Mouse (Mus musculus) forebrain, embryonic 16.5 days (tissue): ENCODE data around the gene Atf6b. TPM values are rescaled to one million over a fixed set of nuclear protein-coding genes. Genes with fewer than 3 reads are reported as not detected.

Experiments
- ATAC-seq: fragments of 200-750 bp; cut with Nextera tagmentation; 2 replicates; pipeline ENCODE4 v1.8.0; 2017; ENCODE audit warnings: mild to moderate bottlenecking, moderate library complexity
- H3K27ac ChIP-seq: fragments of 300-500 bp; sonication (generic); 2 replicates; pipeline ENCODE4 v1.5.1; 2014; ENCODE audit warnings: low read length, control low read depth
- H3K27me3 ChIP-seq: fragments of 300-500 bp; sonication (generic); replicated peaks from 2 replicates; pipeline ENCODE4 v1.6.1; 2014; ENCODE audit warnings: low read length; ENCODE audit not compliant: control insufficient read depth, insufficient read depth
- H3K36me3 ChIP-seq: fragments of 300-500 bp; sonication (generic); 2 replicates; pipeline ENCODE4 v1.6.1; 2014; ENCODE audit not compliant: control insufficient read depth, insufficient read depth
- H3K4me1 ChIP-seq: fragments of 300-500 bp; sonication (generic); replicated peaks from 2 replicates; pipeline ENCODE4 v1.6.1; 2014; ENCODE audit warnings: low read length; ENCODE audit not compliant: control insufficient read depth, insufficient read depth
- H3K4me2 ChIP-seq: fragments of 300-500 bp; sonication (generic); 2 replicates; pipeline ENCODE4 v1.6.1; 2014; ENCODE audit warnings: mild to moderate bottlenecking, low read length, control low read depth
- H3K4me3 ChIP-seq: fragments of 300-500 bp; sonication (generic); replicated peaks from 2 replicates; pipeline ENCODE4 v1.5.1; 2014; ENCODE audit warnings: mild to moderate bottlenecking, low read length, control low read depth
- H3K9ac ChIP-seq: fragments of 300-500 bp; sonication (generic); replicated peaks from 2 replicates; pipeline ENCODE4 v1.6.1; 2014; ENCODE audit warnings: low read depth, low read length, control low read depth
- H3K9me3 ChIP-seq: fragments of 300-500 bp; sonication (generic); 2 replicates; pipeline ENCODE4 v1.6.1; 2016; ENCODE audit warnings: low read length; ENCODE audit not compliant: control insufficient read depth
- WGBS: fragments of 180-500 bp; shearing (Covaris S2); extraction: QIAGEN DNeasy Blood & Tissue Kit; methylation state at CpG from one replicate; pipeline ENCODE4 v1.1.7; 2014; 5-methylcytosine and 5-hydroxymethylcytosine counted together
- polyA plus RNA-seq: library from polyadenylated mRNA; unstranded; fragments of >200 nt; fragmentation: Nextera tagmentation; extraction: Ambion mirVana; gene quantifications from 2 replicates; pipeline ENCODE4 v1.2.1, GENCODE M21; 2015

Gene Atf6b
- polyA plus RNA-seq, 1 experiment from 2014 or later: 119 TPM

DNA sequence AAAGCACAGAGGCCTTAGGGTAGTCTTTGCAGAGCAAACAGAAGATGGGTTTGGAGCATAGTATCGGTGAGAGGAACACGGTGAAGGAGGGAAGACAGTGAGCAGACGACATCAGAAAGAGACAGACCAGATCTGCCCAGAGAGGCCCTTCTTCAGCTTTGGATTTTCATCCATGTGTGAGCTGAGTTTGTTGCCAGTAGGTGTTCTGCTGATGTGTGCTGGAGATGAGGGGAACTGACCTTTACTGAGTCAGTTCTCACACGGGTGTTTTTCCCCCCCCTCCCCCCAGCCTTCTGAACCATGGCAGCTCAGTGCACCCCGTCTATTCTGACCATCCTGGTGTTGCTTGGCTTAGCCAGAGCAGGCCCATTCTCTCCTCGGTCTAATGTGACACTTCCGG, 23.3 kb downstream of the Atf6b start, which contains the start of gene Tnxb:
TSS of gene Tnxb (plus strand) at position 301 of the 400 bp plus-strand sequence.
- H3K4me3 ChIP-seq: peak within 1 kb of the TSS; percentile 41
- WGBS: 61% methylated on average over 7 of the region's 7 CpGs
- H3K9ac ChIP-seq: peak within 1 kb of the TSS; percentile 25; the same call in 1 of the 2 replicates
- H3K4me1 ChIP-seq: peaks cover 11% of the 10 kb centered on the region
- H3K36me3 ChIP-seq: no peaks in the 10 kb centered on the region
- peak within 1 kb of the TSS; percentile 63 for H3K4me2 ChIP-seq
- H3K27ac ChIP-seq: no peak within 1 kb of the TSS
- peaks cover 40% of the 10 kb centered on the region for H3K27me3 ChIP-seq
- ATAC-seq: no peak
- H3K9me3 ChIP-seq: no peaks in the 10 kb centered on the region

DNA sequence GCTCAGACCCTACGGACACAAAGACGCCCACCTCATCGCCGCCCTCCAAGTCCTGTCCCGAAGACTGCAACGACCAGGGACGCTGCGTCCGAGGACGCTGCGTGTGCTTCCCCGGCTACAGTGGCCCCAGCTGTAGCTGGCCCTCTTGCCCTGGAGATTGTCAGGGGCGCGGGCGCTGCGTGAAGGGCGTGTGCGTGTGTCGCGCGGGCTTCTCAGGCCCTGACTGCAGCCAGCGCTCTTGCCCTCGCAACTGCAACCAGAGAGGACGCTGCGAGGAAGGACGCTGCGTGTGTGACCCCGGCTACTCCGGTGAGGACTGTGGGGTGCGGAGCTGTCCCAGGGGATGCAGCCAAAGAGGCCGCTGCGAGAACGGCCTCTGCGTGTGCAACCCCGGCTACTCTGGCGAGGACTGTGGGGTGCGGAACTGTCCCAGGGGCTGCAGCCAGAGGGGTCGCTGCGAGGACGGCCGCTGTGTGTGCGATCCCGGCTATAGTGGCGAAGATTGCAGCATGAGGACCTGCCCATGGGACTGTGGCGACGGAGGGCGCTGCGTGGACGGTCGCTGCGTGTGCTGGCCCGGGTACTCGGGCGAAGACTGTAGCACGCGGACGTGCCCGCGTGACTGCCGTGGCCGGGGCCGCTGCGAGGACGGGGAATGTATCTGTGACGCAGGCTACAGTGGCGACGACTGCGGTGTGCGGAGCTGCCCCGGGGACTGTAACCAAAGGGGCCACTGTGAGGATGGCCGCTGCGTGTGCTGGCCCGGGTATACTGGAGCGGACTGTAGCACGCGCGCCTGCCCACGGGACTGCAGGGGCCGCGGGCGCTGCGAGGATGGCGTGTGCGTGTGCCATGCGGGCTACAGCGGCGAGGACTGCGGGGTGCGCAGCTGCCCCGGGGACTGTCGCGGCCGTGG, 24.5 kb downstream of the Atf6b start:
- peaks cover 11% of the 10 kb centered on the region for H3K4me1 ChIP-seq
- H3K9me3 ChIP-seq: no peaks in the 10 kb centered on the region
- no peak overlapping the region for H3K27ac ChIP-seq
- H3K4me2 ChIP-seq: peak overlapping the region; percentile 63
- H3K9ac ChIP-seq: peak overlapping the region; percentile 25
- H3K4me3 ChIP-seq: peak overlapping the region; percentile 41
- H3K27me3 ChIP-seq: peaks cover 44% of the 10 kb centered on the region
- ATAC-seq: peak; percentile 33
- no peaks in the 10 kb centered on the region for H3K36me3 ChIP-seq
- WGBS: 8% methylated on average over 87 of the region's 93 CpGs

DNA sequence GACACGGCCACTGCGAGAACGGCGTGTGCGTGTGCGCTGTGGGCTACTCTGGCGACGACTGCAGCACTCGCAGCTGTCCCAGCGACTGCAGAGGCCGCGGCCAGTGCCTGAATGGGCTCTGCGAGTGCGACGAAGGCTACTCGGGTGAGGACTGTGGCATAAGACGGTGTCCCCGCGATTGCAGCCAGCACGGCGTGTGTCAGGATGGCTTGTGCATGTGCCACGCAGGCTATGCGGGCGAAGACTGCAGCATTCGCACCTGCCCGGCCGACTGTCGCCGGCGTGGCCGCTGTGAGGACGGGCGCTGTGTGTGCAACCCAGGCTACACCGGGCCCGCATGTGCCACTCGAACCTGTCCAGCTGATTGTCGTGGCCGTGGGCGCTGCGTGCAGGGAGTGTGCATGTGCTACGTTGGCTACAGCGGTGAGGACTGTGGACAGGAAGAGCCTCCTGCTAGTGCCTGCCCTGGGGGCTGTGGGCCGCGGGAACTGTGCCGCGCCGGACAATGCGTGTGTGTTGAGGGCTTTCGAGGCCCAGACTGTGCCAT, 25.4 kb downstream of the Atf6b start:
- H3K9ac ChIP-seq: no peak overlapping the region; the same call in 1 of the 2 replicates

DNA sequence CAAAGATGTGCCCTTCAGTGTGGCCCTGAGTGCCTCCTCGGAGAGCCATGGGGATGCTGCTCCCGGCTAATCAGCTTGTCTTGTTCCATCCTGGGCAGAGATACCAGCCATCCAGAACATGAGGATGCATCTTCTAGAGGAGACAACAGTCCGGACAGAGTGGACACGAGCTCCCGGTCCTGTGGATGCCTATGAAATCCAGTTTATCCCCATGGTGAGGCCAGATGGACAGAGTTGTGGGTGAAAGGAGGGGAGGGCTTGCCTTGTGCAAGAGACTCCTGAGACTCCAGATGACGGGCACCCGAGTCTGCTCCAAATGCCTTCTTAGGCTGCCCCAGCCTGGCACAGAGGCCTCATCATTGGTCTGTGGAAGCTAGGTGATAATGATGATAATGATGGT, 26.2 kb downstream of the Atf6b start:
- Histone ChIP-seq H3K36me3 (no peaks in the 10 kb centered on the region), H3K4me1 (peaks cover 11% of the 10 kb centered on the region), H3K27me3 (peaks cover 44% of the 10 kb centered on the region), H3K4me3 (no peak overlapping the region), H3K9ac (no peak overlapping the region), H3K4me2 (no peak overlapping the region), H3K9me3 (no peaks in the 10 kb centered on the region), H3K27ac (no peak overlapping the region)
- WGBS: 78% methylated on average over 7 of the region's 7 CpGs
- ATAC-seq: no peak

More for the DNA sequence above, 25.4 kb downstream of the Atf6b start:
- H3K9me3 ChIP-seq: no peaks in the 10 kb centered on the region
- peaks cover 11% of the 10 kb centered on the region for H3K4me1 ChIP-seq
- H3K27ac ChIP-seq: no peak overlapping the region
- no peaks in the 10 kb centered on the region for H3K36me3 ChIP-seq
- H3K4me3 ChIP-seq: peak overlapping the region; percentile 41
- peak overlapping the region; percentile 63 for H3K4me2 ChIP-seq
- peaks cover 44% of the 10 kb centered on the region for H3K27me3 ChIP-seq
- 32% methylated on average over 49 of the region's 49 CpGs for WGBS
- ATAC-seq: no peak

DNA sequence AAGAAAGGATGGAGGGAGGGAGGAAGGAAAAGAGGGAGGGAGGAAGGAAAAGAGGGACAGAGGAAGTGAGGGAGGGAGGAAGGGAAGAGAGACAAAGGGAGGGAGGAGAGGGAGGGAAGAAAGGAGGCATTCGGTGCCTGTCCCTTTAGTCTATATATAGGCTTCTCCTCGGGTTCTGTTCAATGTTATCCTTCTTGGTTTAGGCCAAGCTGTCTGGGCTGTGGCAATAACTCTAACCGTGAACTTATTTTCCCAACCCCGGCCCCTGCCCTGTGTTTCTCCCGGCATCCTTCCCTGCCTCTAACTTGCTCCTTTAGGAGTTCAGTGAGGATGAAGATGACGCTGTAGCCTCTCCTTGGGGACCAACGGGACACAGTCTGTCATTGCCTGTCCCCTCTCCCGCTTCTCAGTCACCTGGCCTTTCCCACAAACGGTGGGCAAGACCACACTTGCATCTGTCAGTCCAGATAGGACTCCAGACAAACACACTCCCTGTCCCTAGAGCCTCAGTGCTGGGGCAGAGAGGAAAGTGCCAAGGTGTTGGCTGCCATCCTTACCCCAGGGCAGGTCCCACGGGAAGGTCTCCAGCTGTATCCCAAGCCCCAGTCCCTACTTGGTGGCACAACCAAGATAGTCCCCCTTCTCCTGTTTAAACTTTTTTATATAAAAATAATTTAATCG, 27.7 kb downstream of the Atf6b start:
- WGBS: 71% methylated on average over 11 of the region's 11 CpGs

DNA sequence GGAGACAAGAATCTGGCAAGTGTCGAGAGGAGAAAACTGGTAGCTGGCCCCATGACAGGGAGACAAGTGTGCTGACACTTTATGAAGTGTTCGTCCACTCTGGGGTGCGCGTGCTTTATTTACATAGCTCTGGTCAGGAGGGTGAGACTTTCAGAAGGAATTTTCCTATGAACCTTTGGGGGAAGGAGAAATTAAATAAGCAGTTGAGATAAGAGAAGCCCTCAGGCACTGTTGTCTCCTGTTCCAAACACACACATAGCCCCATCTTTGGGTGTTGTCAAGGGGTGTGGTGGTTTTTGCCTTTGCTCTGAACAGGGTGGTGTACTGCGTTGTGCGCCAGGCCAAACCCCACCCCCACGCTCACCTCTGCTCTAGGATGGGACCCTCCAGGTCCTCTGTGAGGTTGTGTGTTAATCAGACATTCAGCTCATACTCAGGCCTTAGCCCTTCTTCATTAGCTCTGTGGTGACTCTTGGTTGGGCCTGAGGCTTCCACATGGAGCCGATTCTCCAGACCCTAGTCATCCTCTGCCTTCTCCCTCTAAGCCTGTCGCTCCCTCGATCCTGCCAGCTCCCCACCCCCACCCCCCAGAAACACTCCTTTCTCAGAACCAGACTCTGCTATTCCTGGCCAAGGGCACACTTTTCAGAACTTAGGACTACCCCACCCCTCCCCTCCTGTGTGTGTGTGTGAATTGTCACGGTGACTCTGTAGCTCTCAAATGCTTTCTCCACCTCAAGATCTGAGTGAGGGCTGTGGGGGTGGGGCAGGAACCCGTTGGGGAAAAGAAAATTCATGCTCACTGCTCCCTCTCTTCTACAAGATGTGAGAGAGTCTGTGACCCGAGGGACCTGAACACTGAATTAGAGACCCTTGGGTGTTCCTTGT, 28.5 kb downstream of the Atf6b start:
- Histone ChIP-seq H3K27ac (no peak overlapping the region), H3K4me2 (no peak overlapping the region), H3K4me3 (no peak overlapping the region), H3K36me3 (no peaks in the 10 kb centered on the region), H3K4me1 (peaks cover 11% of the 10 kb centered on the region), H3K9me3 (no peaks in the 10 kb centered on the region), H3K27me3 (peaks cover 37% of the 10 kb centered on the region), H3K9ac (no peak overlapping the region)
- ATAC-seq: no peak
- WGBS: 73% methylated on average over 13 of the region's 13 CpGs

More for the DNA sequence above, 27.7 kb downstream of the Atf6b start:
- H3K9ac ChIP-seq: no peak overlapping the region
- H3K27me3 ChIP-seq: peaks cover 44% of the 10 kb centered on the region
- no peak overlapping the region for H3K4me3 ChIP-seq
- ATAC-seq: no peak
- peaks cover 11% of the 10 kb centered on the region for H3K4me1 ChIP-seq
- no peak overlapping the region for H3K4me2 ChIP-seq
- H3K27ac ChIP-seq: no peak overlapping the region
- no peaks in the 10 kb centered on the region for H3K36me3 ChIP-seq
- H3K9me3 ChIP-seq: no peaks in the 10 kb centered on the region

DNA sequence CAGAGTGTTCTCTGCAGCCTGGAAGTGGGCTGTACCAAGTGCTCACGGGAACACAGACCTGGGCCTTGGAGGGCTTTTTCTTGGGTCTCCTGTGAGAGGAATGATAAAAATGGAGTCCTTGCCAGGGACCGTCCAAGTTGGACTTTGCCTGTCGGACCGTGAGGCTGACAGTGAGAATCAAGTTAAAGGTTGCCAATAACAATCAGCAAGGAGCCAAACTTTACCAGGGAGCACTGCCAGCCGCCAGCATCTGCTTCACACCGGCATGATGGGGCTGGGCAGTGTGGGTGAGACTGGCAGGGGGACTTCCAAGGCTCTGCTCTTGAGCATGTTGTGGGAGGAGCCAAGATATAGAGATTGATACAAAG, 29.1 kb downstream of the Atf6b start:
- no peak for ATAC-seq
- Histone ChIP-seq H3K4me1 (peaks cover 11% of the 10 kb centered on the region), H3K27ac (no peak overlapping the region), H3K36me3 (no peaks in the 10 kb centered on the region), H3K9me3 (no peaks in the 10 kb centered on the region), H3K27me3 (peaks cover 30% of the 10 kb centered on the region), H3K4me3 (no peak overlapping the region), H3K4me2 (no peak overlapping the region), H3K9ac (no peak overlapping the region)
- WGBS: 74% methylated on average over 6 of the region's 6 CpGs

DNA sequence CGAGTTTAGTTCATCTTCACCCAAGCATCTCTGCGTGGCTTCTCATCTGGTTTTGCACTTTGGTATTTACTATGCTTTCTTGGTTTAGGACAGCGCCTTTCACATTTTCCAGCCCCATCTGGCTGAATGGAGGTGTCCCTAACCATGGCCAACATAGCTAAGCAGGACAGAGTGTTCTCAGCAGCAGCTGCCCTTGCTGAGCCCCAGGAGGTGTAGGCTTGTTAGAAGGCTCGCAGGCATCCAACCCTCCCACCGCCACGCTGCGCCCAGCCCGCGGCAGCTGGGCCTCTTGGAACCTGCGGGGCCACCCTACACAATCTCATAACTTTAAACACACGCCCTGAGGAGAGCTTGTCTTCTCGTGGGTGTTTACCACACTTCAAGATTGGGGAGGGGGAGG, 29.7 kb downstream of the Atf6b start:
- Histone ChIP-seq H3K4me3 (no peak overlapping the region), H3K27me3 (peaks cover 24% of the 10 kb centered on the region), H3K4me1 (peaks cover 6% of the 10 kb centered on the region), H3K36me3 (no peaks in the 10 kb centered on the region), H3K9ac (no peak overlapping the region), H3K27ac (no peak overlapping the region), H3K9me3 (no peaks in the 10 kb centered on the region), H3K4me2 (no peak overlapping the region)
- ATAC-seq: no peak
- 81% methylated on average over 12 of the region's 12 CpGs for WGBS
